In the genomic region with DNA sequence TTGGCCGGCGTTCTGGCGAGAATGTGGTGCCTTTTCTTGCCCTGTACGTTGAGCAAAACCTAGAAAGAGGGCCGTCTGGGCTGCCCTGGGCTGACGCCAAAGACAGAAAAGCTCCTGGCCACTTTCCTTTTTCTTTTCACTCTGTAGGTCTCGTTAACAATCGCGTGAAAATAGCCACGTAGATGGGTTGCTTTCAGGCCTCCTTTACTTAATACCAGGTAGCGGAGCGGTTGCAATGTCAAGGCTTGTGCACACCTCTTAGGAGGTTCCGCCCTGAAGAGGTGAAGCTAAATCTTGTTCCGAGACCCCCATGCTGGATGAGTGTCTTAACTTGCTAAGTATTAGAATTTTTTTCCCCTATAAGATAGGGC, we compare ENCODE assay signal across 8 mouse cellular contexts. TPM values are rescaled to one million over a fixed set of nuclear protein-coding genes. Genes with fewer than 3 reads are reported as not detected.
DNase-seq lines count a peak whose midpoint lies in the region; ATAC-seq and TF ChIP-seq lines count a peak whose summit lies in the region.

No protein-coding gene starts in this region.

- peak overlapping the region; percentile 96 for H3K9ac ChIP-seq in kidney, embryonic 16.5 days (replicated peaks; ENCODE audit: low read length)

- peak overlapping the region; percentile 71 for H3K4me3 ChIP-seq in kidney, embryonic 16.5 days (ENCODE audit: low read length)
- H3K4me3 ChIP-seq in bone marrow, adult 2 months (replicated peaks; ENCODE audit: control insufficient read depth, low read depth, low read length) = peak overlapping the region; percentile 82
- H3K4me3 ChIP-seq in hindbrain, embryonic 10.5 days = peak overlapping the region; percentile 78

- TF ChIP-seq POLR2A in bone marrow, adult 2 months (IDR thresholded peaks at IDR 0.05; ENCODE audit: borderline replicate concordance, control insufficient read depth, low read depth, low read length) = no peak

- H3K4me1 ChIP-seq in kidney, embryonic 16.5 days (ENCODE audit: insufficient read depth, low read length) = peaks cover 7% of the 10 kb centered on the region; the same call in 1 of the 2 replicates
- no peaks in the 10 kb centered on the region for H3K4me1 ChIP-seq in bone marrow, adult 2 months (ENCODE audit: control insufficient read depth, insufficient read depth, low read length)
- peaks cover 19% of the 10 kb centered on the region for H3K4me1 ChIP-seq in hindbrain, embryonic 10.5 days (replicated peaks)

- ATAC-seq in kidney, embryonic 16.5 days (ENCODE audit: low FRiP score, low TSS enrichment) = 0 out of 2 replicates have a peak, but pooled peaks have one; percentile 1
- peak; percentile 24; the same call in 1 of the 2 replicates for ATAC-seq in megakaryocyte-erythroid progenitor cell, adult 5-6 weeks (replicated peaks; ENCODE audit: low FRiP score, low TSS enrichment, poor library complexity, severe bottlenecking)

- DNase-seq in kidney, adult 9 months = no peak
- no peak for DNase-seq in hindbrain, embryonic 10.5 days (ENCODE audit: low spot score)
- no peak for DNase-seq in adrenal gland, postnatal 4 days (ENCODE audit: low spot score in 2 of 2)
- no peak for DNase-seq in cerebellum, adult 18-20 months
- DNase-seq in kidney, postnatal 10 days = no peak

- peak overlapping the region; percentile 95 for H3K27ac ChIP-seq in kidney, embryonic 16.5 days (ENCODE audit: low read length)
- peak overlapping the region; percentile 99 for H3K27ac ChIP-seq in bone marrow, adult 2 months (ENCODE audit: control insufficient read depth, insufficient read depth, low read depth, low read length, poor library complexity)
- H3K27ac ChIP-seq in hindbrain, embryonic 10.5 days = peak overlapping the region; percentile 98

- WGBS in kidney, embryonic 16.5 days = 18% methylated on average over 14 of the region's 14 CpGs
- 23% methylated on average over 14 of the region's 14 CpGs for WGBS in bone marrow, adult 2 months
- 24% methylated on average over 14 of the region's 14 CpGs for WGBS in hindbrain, embryonic 10.5 days

- 0 out of 2 replicates have a peak, but pooled peaks cover 3% of the 10 kb centered on the region for H3K36me3 ChIP-seq in kidney, embryonic 16.5 days (ENCODE audit: insufficient read depth, low read length)
- H3K36me3 ChIP-seq in hindbrain, embryonic 10.5 days = 0 out of 2 replicates have a peak, but pooled peaks cover 4% of the 10 kb centered on the region

- no peaks in the 10 kb centered on the region for H3K27me3 ChIP-seq in kidney, embryonic 16.5 days (ENCODE audit: insufficient read depth, low read length)
- H3K27me3 ChIP-seq in hindbrain, embryonic 10.5 days (ENCODE audit: insufficient read depth, poor library complexity, severe bottlenecking) = no peaks in the 10 kb centered on the region

- H3K9me3 ChIP-seq in kidney, embryonic 16.5 days (ENCODE audit: low read length) = peaks cover 4% of the 10 kb centered on the region; the same call in 1 of the 2 replicates
- H3K9me3 ChIP-seq in hindbrain, embryonic 10.5 days = no peaks in the 10 kb centered on the region

- TF ChIP-seq CTCF in bone marrow, adult 2 months (IDR thresholded peaks at IDR 0.05; ENCODE audit: control insufficient read depth, insufficient read depth, low read length) = no peak

- peak overlapping the region; percentile 66 for H3K4me2 ChIP-seq in kidney, embryonic 16.5 days (replicated peaks; ENCODE audit: low read depth, low read length)

RNA-seq across cellular contexts. Expression of gene Ppa2, which starts 0.9 kb away (rescaled TPM):
- polyA plus RNA-seq in kidney, embryonic 16.5 days (2015; fragmentation: Nextera tagmentation; extraction: Ambion mirVana) = 110 and 114 TPM in 2 replicates
- polyA plus RNA-seq in bone marrow, adult 2 months (2011; ENCODE audit: insufficient read depth, insufficient read length, low replicate concordance, missing spikeins) = 23.9 and 27.3 TPM in 2 replicates
- polyA plus RNA-seq in hindbrain, embryonic 10.5 days (2016; fragmentation: Nextera tagmentation; extraction: Ambion mirVana) = 79.3 and 84.1 TPM in 2 replicates
- total RNA-seq in megakaryocyte-erythroid progenitor cell, adult 5-6 weeks (2014; fragmentation: Nextera tagmentation) = 62.3 and 99.2 TPM in 2 replicates
- 109 and 119 TPM in 2 replicates for total RNA-seq in megakaryocyte-erythroid progenitor cell, adult 5-6 weeks (2017)
- total RNA-seq in adrenal gland, postnatal 4 days (2021) = 10 to 100 TPM; 62.7 to 68.3 TPM
